Mouse (Mus musculus) bone marrow macrophage, adult 2 months (primary cell): ENCODE data around the gene Zbtb45.

ENCODE experiments used
- CTCF ChIP-seq: IDR thresholded peaks from 2 replicates; pipeline ENCODE4 v1.5.1; 2012; ENCODE audit warnings: low read depth, mild to moderate bottlenecking, low read length, moderate library complexity
- POLR2A ChIP-seq: IDR thresholded peaks from 2 replicates; pipeline ENCODE4 v1.6.1; 2012; ENCODE audit warnings: mild to moderate bottlenecking, low read depth, low read length, borderline replicate concordance

GRCm38 (mm10) chr7:12961511-12962141 is 48.2 kb downstream of the Zbtb45 start:
- no peak for TF ChIP-seq POLR2A
- TF ChIP-seq CTCF, result no peak
